In genomic region chr10:34483297-34484013, GRCm38 (mm10) we compare ENCODE assay signal across 8 mouse cellular contexts. TPM values are rescaled to one million over a fixed set of nuclear protein-coding genes. Genes with fewer than 3 reads are reported as not detected.
A peak's percentile ranks its signal among the peaks of the same experiment; 100 is the strongest.
DNase-seq lines count a peak whose midpoint lies in the region; ATAC-seq and TF ChIP-seq lines count a peak whose summit lies in the region.

TSS of gene Frk (plus strand) at chr10:34483399.

- H3K9ac ChIP-seq in heart, postnatal 0 days (replicated peaks; ENCODE audit: low read depth, low read length) = peak within 1 kb of the TSS; percentile 60
- peak within 1 kb of the TSS; percentile 23; the same call in 1 of the 2 replicates for H3K9ac ChIP-seq in neural tube, embryonic 11.5 days (ENCODE audit: low read length)

- 26% methylated on average over 11 of the region's 11 CpGs for WGBS in heart, postnatal 0 days
- 3% methylated on average over 11 of the region's 11 CpGs for WGBS in large intestine, adult 2 months
- 27% methylated on average over 11 of the region's 11 CpGs for WGBS in neural tube, embryonic 11.5 days

- H3K27me3 ChIP-seq in heart, postnatal 0 days (ENCODE audit: control insufficient read depth, insufficient read depth, low read length) = no peaks in the 10 kb centered on the region
- no peaks in the 10 kb centered on the region for H3K27me3 ChIP-seq in neural tube, embryonic 11.5 days (ENCODE audit: control insufficient read depth, insufficient read depth, low read length)

- TF ChIP-seq EP300 in heart, postnatal 0 days (IDR thresholded peaks at IDR 0.05; ENCODE audit: low read depth) = no peak

- no peaks in the 10 kb centered on the region for H3K36me3 ChIP-seq in heart, postnatal 0 days (replicated peaks; ENCODE audit: control insufficient read depth, insufficient read depth, low read length)
- no peaks in the 10 kb centered on the region for H3K36me3 ChIP-seq in neural tube, embryonic 11.5 days (ENCODE audit: control insufficient read depth, insufficient read depth, low read length)

- peak within 1 kb of the TSS; percentile 76 for H3K27ac ChIP-seq in heart, postnatal 0 days (ENCODE audit: low read depth)
- H3K27ac ChIP-seq in neural tube, embryonic 11.5 days (ENCODE audit: low read depth, low read length) = no peak within 1 kb of the TSS

- H3K9me3 ChIP-seq in heart, postnatal 0 days (replicated peaks; ENCODE audit: control insufficient read depth, low read length) = no peaks in the 10 kb centered on the region
- no peaks in the 10 kb centered on the region for H3K9me3 ChIP-seq in neural tube, embryonic 11.5 days (ENCODE audit: control insufficient read depth, low read length)

- TF ChIP-seq CTCF in brain, embryonic 14.5 days (IDR thresholded peaks at IDR 0.05; ENCODE audit: borderline replicate concordance, extremely low read depth, insufficient read depth, insufficient read length) = no peak
- no peak for TF ChIP-seq CTCF in heart, postnatal 0 days (IDR thresholded peaks at IDR 0.05; ENCODE audit: low read depth)

- peak within 1 kb of the TSS; percentile 51 for H3K4me3 ChIP-seq in heart, postnatal 0 days (ENCODE audit: low read depth, low read length)
- H3K4me3 ChIP-seq in neural tube, embryonic 11.5 days (ENCODE audit: low read depth, low read length) = no peak within 1 kb of the TSS

- peak; percentile 69 for ATAC-seq in heart, postnatal 0 days (ENCODE audit: insufficient read depth, low read depth)
- ATAC-seq in neural tube, embryonic 11.5 days (ENCODE audit: insufficient read depth, low FRiP score, low TSS enrichment) = no peak

- TF ChIP-seq POLR2A in brain, embryonic 14.5 days (IDR thresholded peaks at IDR 0.05; ENCODE audit: borderline replicate concordance, extremely low read depth, insufficient read depth, insufficient read length, poor library complexity, severe bottlenecking) = no peak

- 0 out of 2 replicates have a peak, but pooled peaks cover 3% of the 10 kb centered on the region for H3K4me1 ChIP-seq in heart, postnatal 0 days (ENCODE audit: control insufficient read depth, insufficient read depth)
- H3K4me1 ChIP-seq in neural tube, embryonic 11.5 days (ENCODE audit: control insufficient read depth, insufficient read depth, low read length) = no peaks in the 10 kb centered on the region

- H3K4me2 ChIP-seq in heart, postnatal 0 days (ENCODE audit: low read depth, low read length) = peak within 1 kb of the TSS; percentile 65
- H3K4me2 ChIP-seq in neural tube, embryonic 11.5 days (ENCODE audit: low read depth) = 0 out of 2 replicates have a peak within 1 kb of the TSS, but pooled peaks have one; percentile 20

- peak; percentile 77 for DNase-seq in NIH3T3 (ENCODE audit: low read depth)
- peak; percentile 5 for DNase-seq in brain, embryonic 14.5 days (ENCODE audit: low read depth)
- DNase-seq in heart, postnatal 0 days (ENCODE audit: low spot score) = peak; percentile 37
- peak; percentile 90 for DNase-seq in large intestine, adult 2 months (ENCODE audit: low read depth, low spot score)
- DNase-seq in neural tube, embryonic 11.5 days (ENCODE audit: low spot score) = no peak
- DNase-seq in natural killer cell, adult 2 months (ENCODE audit: low spot score in 2 of 2) = no peak
- DNase-seq in layer of hippocampus, adult 11-12 months (ENCODE audit: low spot score) = no peak
- DNase-seq in frontal cortex, postnatal 14 days (ENCODE audit: low spot score in 2 of 2) = no peak

RNA-seq across cellular contexts. Expression of gene Frk, which starts in this region (rescaled TPM):
- polyA plus RNA-seq in brain, embryonic 14.5 days (2012; rRNA removed) = 0.28 and 0.66 TPM in 2 replicates
- 0.97 and 3.5 TPM in 2 replicates for total RNA-seq in heart, postnatal 0 days (2014; rRNA removed; ENCODE audit: low replicate concordance)
- polyA plus RNA-seq in heart, postnatal 0 days (2015; fragmentation: Nextera tagmentation; extraction: Ambion mirVana) = 2.4 and 2.8 TPM in 2 replicates
- polyA plus RNA-seq in large intestine, adult 2 months (2012; rRNA removed) = 8.5 and 21.8 TPM in 2 replicates
- polyA plus RNA-seq in neural tube, embryonic 11.5 days (2014; fragmentation: Nextera tagmentation; extraction: Ambion mirVana) = 2.2 TPM in 2 replicates

Comparison
In these comparisons a context has a peak if more than half of its experiments do, and no peak if none do; other contexts are left out.
1. Peak in DNase-seq in brain, embryonic 14.5 days; RNA of the gene not detected or under 1 TPM.
2. DNase-seq: peak in NIH3T3 (single experiment), heart, postnatal 0 days (single experiment) and large intestine, adult 2 months (single experiment); none in neural tube, embryonic 11.5 days (single experiment), natural killer cell, adult 2 months (0 of 2), layer of hippocampus, adult 11-12 months (single experiment) and frontal cortex, postnatal 14 days (0 of 2).